In genomic region chr1:19178742-19179397, GRCm38 (mm10) we compare ENCODE assay signal across 9 mouse cellular contexts. TPM values are rescaled to one million over a fixed set of nuclear protein-coding genes. Genes with fewer than 3 reads are reported as not detected.
DNase-seq lines count a peak whose midpoint lies in the region; ATAC-seq and TF ChIP-seq lines count a peak whose summit lies in the region.
"Had no signal": no experiment of that assay in that cellular context is flagged by ENCODE, and none has a peak within 500 bp of the region (broad histone marks: within the 10 kb centered on the region; RNA-seq: fewer than 3 reads in every experiment).

No protein-coding gene starts in this region.

- no peaks in the 10 kb centered on the region for H3K36me3 ChIP-seq in G1E (replicated peaks)

- peak; percentile 34; the same call in 1 of the 2 replicates for ATAC-seq in G1E (ENCODE audit: extremely low read depth, insufficient number of reproducible peaks, low FRiP score, poor library complexity, severe bottlenecking)

- peak; percentile 20 for DNase-seq in layer of hippocampus, adult 11-12 months (ENCODE audit: low spot score)
- DNase-seq in layer of hippocampus, adult 9-11 months: no peak
- DNase-seq in G1E (ENCODE audit: low spot score): no peak
- peak; percentile 61 for DNase-seq in brain, adult 2 months (ENCODE audit: low read depth, low spot score)
- peak; percentile 52 for DNase-seq in forelimb bud, embryonic 11.5 days (ENCODE audit: low read depth, low spot score)
- peak; percentile 18 for DNase-seq in retina, adult 2 months (ENCODE audit: low read depth, low spot score)
- no peak for DNase-seq in gastrocnemius, adult 18-20 months (ENCODE audit: low spot score)

- H3K4me1 ChIP-seq in G1E (ENCODE audit: insufficient read depth, low read depth, low read length): no peaks in the 10 kb centered on the region

- H3K9me3 ChIP-seq in G1E (replicated peaks): no peaks in the 10 kb centered on the region

- no peak for TF ChIP-seq CTCF in G1E (IDR thresholded peaks at IDR 0.05; ENCODE audit: low read depth, low read length)

- no peaks in the 10 kb centered on the region for H3K27me3 ChIP-seq in G1E (ENCODE audit: insufficient read depth, low read length)

- H3K4me3 ChIP-seq in G1E (ENCODE audit: low read depth, low read length): no peak overlapping the region
- H3K4me3 ChIP-seq: erythroblast, embryonic 14.5 days had no signal

RNA-seq across cellular contexts. Expression of gene Tfap2b, which starts 29.8 kb away (rescaled TPM):
- total RNA-seq in G1E (2014; fragmentation: Nextera tagmentation) (not detected in 2 replicates), G1E (2017) (0.05 and 0.46 TPM in 2 replicates)
- not detected in 2 replicates for polyA plus RNA-seq in G1E (2012)
- total RNA-seq in gastrocnemius, adult 18-20 months (2021): under 1 TPM in 1 of 2 experiments, not detected in 1; 0.11 TPM
- polyA plus RNA-seq: erythroblast, embryonic 14.5 days; liver, embryonic 16.5 days had no signal

Comparison
In these comparisons a context has a peak if more than half of its experiments do, and no peak if none do; other contexts are left out.
1. DNase-seq: peak in layer of hippocampus, adult 11-12 months (single experiment), brain, adult 2 months (single experiment), forelimb bud, embryonic 11.5 days (single experiment) and retina, adult 2 months (single experiment); none in layer of hippocampus, adult 9-11 months (single experiment), G1E (single experiment) and gastrocnemius, adult 18-20 months (single experiment).